Mouse (Mus musculus): ENCODE results near the gene Chrna1.

DNA sequence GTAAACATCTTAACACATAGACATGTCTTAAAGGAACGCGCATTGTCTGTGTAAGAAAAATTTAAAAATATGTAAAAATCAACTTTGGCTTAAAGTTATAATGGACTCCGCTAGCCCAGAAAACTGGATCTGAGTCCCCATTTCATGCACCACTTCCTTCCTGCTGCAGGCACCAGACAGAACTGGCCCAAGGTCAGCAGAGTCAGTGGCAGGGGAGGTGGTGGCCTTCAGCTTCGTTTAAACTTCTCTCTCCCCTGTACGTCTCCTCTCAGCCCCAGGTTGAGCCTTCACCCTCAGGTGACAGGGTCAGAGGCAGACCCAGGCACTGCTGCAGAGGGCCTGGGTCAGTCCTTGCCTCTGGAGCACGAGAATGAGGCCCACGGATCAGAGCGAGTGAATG, 57.2 kb downstream of the Chrna1 start:
- TF ChIP-seq SRF (IDR thresholded peaks at IDR 0.05; ENCODE audit: control insufficient read depth, insufficient read length, low read depth) (no peak), MAX (IDR thresholded peaks at IDR 0.05; ENCODE audit: low read depth) (no peak), E2F4 (IDR thresholded peaks at IDR 0.05; ENCODE audit: insufficient read depth) (no peak), POLR2AphosphoS2 (IDR thresholded peaks at IDR 0.05; ENCODE audit: insufficient read length, low read depth) (no peak), POLR2A (IDR thresholded peaks at IDR 0.05; ENCODE audit: insufficient read length, low read depth) (no peak), MYOD1 (IDR thresholded peaks at IDR 0.05; ENCODE audit: control insufficient read depth in 1 of 3, insufficient read length in 2 of 3, low read depth in 2 of 3) (no peak), CEBPB (IDR thresholded peaks at IDR 0.05; ENCODE audit: insufficient read depth, poor library complexity, severe bottlenecking) (no peak), TCF3 (IDR thresholded peaks at IDR 0.05; ENCODE audit: insufficient read length, low read depth) (no peak), REST (IDR thresholded peaks at IDR 0.05; ENCODE audit: insufficient read depth, insufficient read length) (no peak)

Data from myocyte (in vitro differentiated cells).